Mouse (Mus musculus): ENCODE measurements around the gene Vav2. TPM values are rescaled to one million over a fixed set of nuclear protein-coding genes. Genes with fewer than 3 reads are reported as not detected.

The Vav2 gene
- polyA plus RNA-seq (2014; fragmentation: Illumina TruSeq; extraction: RNeasy Lipid Tissue Mini Kit (QIAGEN cat#74804)) = 3.9 TPM

GRCm38 (mm10) chr2:27426855-27427457, at the start of gene Vav2:
Gene Vav2 (minus strand): TSS chr2:27427033.

GRCm38 (mm10) chr2:27441767-27442707, 15.2 kb upstream of the Vav2 start, which contains the start of gene Brd3os:
Gene Brd3os (plus strand): TSS chr2:27442324.

DNA sequence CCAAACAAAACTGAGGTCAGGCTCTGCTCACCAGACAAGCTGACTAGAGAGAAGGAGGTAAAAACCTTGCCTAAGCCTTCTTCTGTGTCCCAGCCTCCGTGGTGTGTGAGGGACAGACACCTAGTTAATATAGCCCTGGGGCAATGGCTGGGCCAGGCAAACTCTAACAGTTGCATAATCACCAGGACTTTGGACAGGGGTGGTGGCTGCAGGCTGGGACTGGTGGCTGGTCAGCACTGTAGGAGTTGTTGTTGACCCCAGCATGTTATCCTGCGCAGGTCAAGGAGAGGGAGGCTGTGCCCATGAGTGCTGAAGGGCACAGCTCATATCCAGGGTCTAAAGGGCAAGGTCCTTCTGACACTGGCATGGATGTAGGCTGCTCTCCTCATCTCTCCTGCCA, 178.6 kb downstream of the Vav2 start, which contains the start of gene Sardh:
Sardh (minus strand) TSS at position 127 of the 400 bp plus-strand sequence.

Other genes starting within 250 kb of the Vav2 start
- 2.1 TPM for gene Sardh, start 178.7 kb downstream of the Vav2 start, polyA plus RNA-seq (2014; fragmentation: Illumina TruSeq; extraction: RNeasy Lipid Tissue Mini Kit (QIAGEN cat#74804))
- 3.2 TPM for gene Brd3os, start 15.3 kb upstream of the Vav2 start, polyA plus RNA-seq (2014; fragmentation: Illumina TruSeq; extraction: RNeasy Lipid Tissue Mini Kit (QIAGEN cat#74804))
- 37.3 TPM for gene Brd3, start 80.6 kb upstream of the Vav2 start, polyA plus RNA-seq (2014; fragmentation: Illumina TruSeq; extraction: RNeasy Lipid Tissue Mini Kit (QIAGEN cat#74804))
- 20.4 TPM for gene Wdr5, start 88.1 kb upstream of the Vav2 start, polyA plus RNA-seq (2014; fragmentation: Illumina TruSeq; extraction: RNeasy Lipid Tissue Mini Kit (QIAGEN cat#74804))
- gene Rxra, start 249.4 kb upstream of the Vav2 start, polyA plus RNA-seq (2014; fragmentation: Illumina TruSeq; extraction: RNeasy Lipid Tissue Mini Kit (QIAGEN cat#74804)) = 4.3 TPM

All from ovary, adult 10 weeks (tissue).